Mouse (Mus musculus) forebrain, embryonic 14.5 days (tissue): ENCODE measurements around the gene Trnt1. TPM values are rescaled to one million over a fixed set of nuclear protein-coding genes. Genes with fewer than 3 reads are reported as not detected.
A peak's percentile ranks its signal among the peaks of the same experiment; 100 is the strongest.

Source experiments
- ATAC-seq: fragments of 200-750 bp; cut with Nextera tagmentation; 2 replicates; pipeline ENCODE4 v1.8.0; 2017; ENCODE audit warnings: mild to moderate bottlenecking, moderate library complexity
- DNase-seq: peaks from one replicate; pipeline ENCODE4 v3.0.0-alpha.2; 2015; ENCODE audit warnings: low spot score
- H3K27ac ChIP-seq: fragments of 300-500 bp; sonication (generic); 2 replicates; pipeline ENCODE4 v1.5.1; 2014; ENCODE audit warnings: low read depth, mild to moderate bottlenecking, control low read depth, low read length, moderate library complexity
- H3K27me3 ChIP-seq: fragments of 300-500 bp; sonication (generic); replicated peaks from 2 replicates; pipeline ENCODE4 v1.6.1; 2014; ENCODE audit warnings: low read length, control low read depth, mixed read lengths; ENCODE audit not compliant: control insufficient read depth, insufficient read depth
- H3K36me3 ChIP-seq: fragments of 300-500 bp; sonication (generic); 2 replicates; pipeline ENCODE4 v1.6.1; 2014; ENCODE audit warnings: low read length, control low read depth; ENCODE audit not compliant: control insufficient read depth, insufficient read depth
- H3K4me1 ChIP-seq: fragments of 300-500 bp; sonication (generic); 2 replicates; pipeline ENCODE4 v1.6.1; 2014; ENCODE audit warnings: antibody characterized with exemption, low read length, control low read depth; ENCODE audit not compliant: control insufficient read depth, insufficient read depth
- H3K4me2 ChIP-seq: fragments of 300-500 bp; sonication (generic); 2 replicates; pipeline ENCODE4 v1.6.1; 2014; ENCODE audit warnings: mild to moderate bottlenecking, control low read depth, low read length
- H3K4me3 ChIP-seq: fragments of 300-500 bp; sonication (generic); 2 replicates; pipeline ENCODE4 v1.5.1; 2014; ENCODE audit warnings: low read depth, low read length, control low read depth
- H3K9ac ChIP-seq: fragments of 300-500 bp; sonication (generic); 2 replicates; pipeline ENCODE4 v1.6.1; 2014; ENCODE audit warnings: mild to moderate bottlenecking, low read length, control low read depth, moderate library complexity
- H3K9me3 ChIP-seq: fragments of 300-500 bp; sonication (generic); replicated peaks from 2 replicates; pipeline ENCODE4 v1.6.1; 2016; ENCODE audit warnings: low read length, control low read depth, mixed read lengths; ENCODE audit not compliant: control insufficient read depth
- WGBS: fragments of 180-500 bp; shearing (Covaris S2); extraction: QIAGEN DNeasy Blood & Tissue Kit; methylation state at CpG from one replicate; pipeline ENCODE4 v1.1.7; 2014; 5-methylcytosine and 5-hydroxymethylcytosine counted together
- polyA plus RNA-seq: library from polyadenylated mRNA; unstranded; fragments of >200 nt; fragmentation: Nextera tagmentation; extraction: Ambion mirVana; gene quantifications from 2 replicates; pipeline ENCODE4 v1.2.1, GENCODE M21; 2014

The Trnt1 gene
- polyA plus RNA-seq, 1 experiment from 2014 or later = 68.7 TPM

DNA sequence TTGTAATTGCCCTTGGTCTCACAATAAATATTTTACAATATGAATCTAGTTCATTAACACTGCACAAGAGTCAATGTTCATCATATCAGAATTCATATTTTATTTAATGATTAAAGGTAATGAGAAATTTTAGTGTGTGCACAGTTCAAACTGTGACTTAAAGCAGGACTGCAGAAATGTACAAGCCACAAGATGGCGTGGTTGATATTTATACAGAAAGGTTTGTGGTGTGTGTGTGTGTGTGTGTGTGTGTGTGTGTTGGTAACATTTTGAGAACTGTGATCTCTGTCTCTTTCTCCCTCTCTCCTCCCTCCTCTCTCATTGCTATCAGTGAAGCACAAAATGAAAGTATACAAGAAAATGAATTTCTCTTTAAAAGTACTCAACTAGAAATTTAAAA is 53.4 kb downstream of the Trnt1 start:
- DNase-seq = peak; percentile 69
- ATAC-seq = peak; percentile 32; the same call in 1 of the 2 replicates
- no peak overlapping the region for H3K4me3 ChIP-seq
- no peaks in the 10 kb centered on the region for H3K27me3 ChIP-seq
- WGBS = 57% methylated on average over 1 of the region's 1 CpGs
- no peak overlapping the region for H3K27ac ChIP-seq
- H3K9me3 ChIP-seq = no peaks in the 10 kb centered on the region
- no peak overlapping the region for H3K4me2 ChIP-seq
- no peak overlapping the region for H3K9ac ChIP-seq
- no peaks in the 10 kb centered on the region for H3K4me1 ChIP-seq
- no peaks in the 10 kb centered on the region for H3K36me3 ChIP-seq

Other genes with a start within 250 kb of the Trnt1 start
- gene Il5ra, start 20.1 kb upstream of the Trnt1 start, polyA plus RNA-seq = not detected in 2 replicates
- gene Crbn, start 31.0 kb downstream of the Trnt1 start, polyA plus RNA-seq = 63.4 and 69.4 TPM in 2 replicates